Mouse (Mus musculus) cerebellum, adult 11 months (tissue): ENCODE data around the gene Mrpl53.

Source experiments
- DNase-seq: peaks from one replicate; pipeline ENCODE4 v3.0.0; 2022

The Mrpl53 gene

DNA sequence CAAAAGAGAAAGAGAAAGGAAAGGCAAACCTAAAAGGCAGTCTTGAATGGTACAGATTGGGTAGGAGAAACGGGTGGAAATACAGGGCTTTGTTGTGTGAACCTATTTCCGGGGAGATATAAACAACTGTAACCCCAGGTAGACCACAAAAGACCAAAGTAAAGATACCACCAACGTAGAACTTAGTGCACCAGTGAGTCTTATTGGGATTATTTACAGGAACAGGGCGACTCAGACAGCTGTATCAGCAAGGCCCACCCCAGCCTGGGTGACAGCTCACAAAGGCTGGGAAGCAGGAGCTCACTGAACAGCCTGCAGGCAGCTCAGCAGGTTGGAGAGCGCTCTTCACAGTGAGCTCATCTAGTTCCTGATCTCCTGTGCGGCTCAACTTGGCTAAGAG lies 12.9 kb upstream of the Mrpl53 start:
- DNase-seq = no peak

DNA sequence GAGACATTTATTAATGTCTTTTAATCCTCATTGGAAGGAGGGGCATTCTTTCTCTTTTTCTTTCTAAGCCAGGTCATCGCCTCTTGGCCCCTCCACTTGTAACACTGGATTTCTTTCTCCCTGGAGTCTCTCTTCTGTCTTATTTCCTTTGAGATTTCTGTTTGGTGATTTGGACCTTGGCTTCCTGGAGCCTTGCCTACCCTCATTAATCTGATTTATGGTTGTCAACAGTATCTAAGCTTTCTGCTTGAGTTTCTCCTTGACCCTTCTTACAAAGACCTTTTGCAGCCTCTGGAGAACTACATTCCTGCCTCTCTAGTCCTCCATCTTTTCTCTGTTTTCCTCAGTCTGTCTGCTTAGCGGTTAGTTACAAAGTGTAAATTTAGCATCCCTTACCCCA lies 10.4 kb upstream of the Mrpl53 start:
- no peak for DNase-seq

DNA sequence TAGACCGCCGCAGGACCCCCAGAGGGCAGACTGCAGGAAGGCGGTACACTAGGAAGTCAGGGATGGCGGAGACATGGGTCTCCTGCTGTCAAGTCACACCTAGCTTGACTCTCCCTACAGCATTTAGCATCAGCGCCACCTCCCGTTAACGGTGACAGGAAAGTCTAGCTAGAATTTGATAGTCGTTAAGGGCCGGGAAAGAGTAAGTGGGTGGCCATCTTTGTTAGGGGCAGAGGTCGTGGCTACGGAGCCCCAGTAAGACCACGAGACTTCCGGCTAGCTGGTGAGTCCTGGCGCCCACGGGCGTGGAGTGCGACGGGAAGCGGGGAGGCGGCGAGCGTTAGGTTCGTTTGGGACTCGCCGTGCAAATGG lies 7.5 kb upstream of the Mrpl53 start, which contains the start of the genes Ccdc142 and Gm42688:
Gene Ccdc142, plus strand, starts transcription at position 286 of the 372 bp plus-strand sequence.
Gene Gm42688, plus strand, starts transcription at position 302 of the 372 bp plus-strand sequence.
- peak; percentile 87 for DNase-seq

DNA sequence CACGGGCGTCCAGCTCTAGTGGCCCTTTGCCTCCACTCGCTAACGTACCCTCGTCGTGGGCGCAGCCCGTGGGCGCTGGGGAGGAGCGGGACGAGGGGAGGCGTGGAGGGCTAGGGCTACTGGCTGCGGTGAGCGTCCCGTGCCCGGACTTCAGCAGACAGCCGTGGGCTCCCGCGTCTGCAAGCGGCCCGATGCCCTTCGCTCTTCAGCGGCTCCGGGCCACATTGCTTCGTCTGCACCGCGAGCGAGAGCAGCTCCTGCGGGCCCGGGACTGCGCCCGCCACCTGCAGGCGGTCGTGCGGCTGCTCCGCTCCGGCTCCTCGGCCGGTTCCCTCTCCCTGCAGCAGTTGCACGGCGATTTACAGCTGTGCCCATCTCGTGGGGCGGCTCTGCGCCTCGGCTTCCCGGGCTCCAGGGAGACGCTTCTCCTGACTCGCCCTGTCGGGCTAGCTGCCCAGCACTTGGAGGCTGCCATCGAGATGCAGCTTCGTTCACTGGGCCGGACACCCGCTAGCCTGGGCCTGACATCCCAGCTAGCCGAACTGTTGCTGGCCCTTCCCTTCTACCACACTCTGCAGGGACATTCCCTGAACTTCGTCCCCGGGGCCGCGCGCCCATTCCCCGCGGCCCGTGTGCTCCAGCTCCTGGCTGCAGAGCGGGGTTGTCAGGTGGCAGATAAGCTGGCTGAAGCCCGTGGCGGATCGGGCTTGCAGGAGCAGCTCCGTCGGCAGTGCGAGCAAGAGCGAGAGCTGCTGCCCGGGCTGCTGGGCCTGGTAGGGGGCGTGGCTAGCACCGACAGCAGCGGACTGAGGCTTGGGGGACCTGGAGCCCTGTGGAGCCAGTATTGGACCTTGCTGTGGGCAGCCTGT lies 6.9 kb upstream of the Mrpl53 start:
- peak; percentile 54 for DNase-seq

DNA sequence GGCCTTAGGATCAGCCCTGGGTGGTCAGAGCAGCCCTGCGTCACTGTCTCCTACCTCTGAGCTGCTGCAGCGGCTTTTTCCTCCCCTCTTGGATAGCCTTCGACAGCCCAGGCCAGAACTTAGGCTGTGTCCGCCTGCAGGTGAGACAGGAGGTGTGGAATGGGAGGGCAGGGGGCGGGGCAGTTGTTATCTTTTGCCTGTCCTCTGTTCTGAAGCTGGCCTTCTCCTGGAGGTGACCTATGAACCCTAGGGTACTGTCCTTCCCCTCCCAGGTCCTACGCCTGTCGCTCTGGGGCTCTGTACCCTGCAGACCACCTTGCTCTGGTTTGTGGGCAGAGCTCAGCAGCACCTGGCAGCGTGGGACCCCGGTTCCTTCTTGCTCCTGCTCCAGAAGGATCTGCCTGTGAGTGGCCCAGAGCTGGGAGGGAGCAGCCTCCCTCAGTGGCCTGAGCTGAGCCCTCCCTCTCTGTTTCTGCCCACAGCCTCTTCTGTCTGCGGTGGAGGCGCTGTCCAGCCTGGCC lies 5.7 kb upstream of the Mrpl53 start:
- no peak for DNase-seq

DNA sequence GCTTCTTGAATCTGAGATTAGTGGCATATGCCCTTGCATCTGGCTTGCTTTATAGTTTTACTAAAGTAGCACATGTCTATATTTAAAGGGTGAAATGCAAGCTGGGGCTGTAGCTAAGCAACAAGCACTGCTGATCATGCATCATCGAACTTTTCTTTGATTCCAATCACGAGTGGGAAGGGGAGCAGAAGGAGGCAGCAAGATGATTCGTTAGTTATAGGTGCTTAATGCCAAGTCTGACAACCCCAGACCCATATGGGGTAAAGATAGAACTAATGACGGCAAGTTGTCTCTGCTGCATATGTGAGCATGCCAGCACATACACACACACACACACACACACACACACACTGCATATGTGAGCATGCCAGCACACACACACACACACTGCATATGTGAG lies 4.7 kb upstream of the Mrpl53 start:
- no peak for DNase-seq

DNA sequence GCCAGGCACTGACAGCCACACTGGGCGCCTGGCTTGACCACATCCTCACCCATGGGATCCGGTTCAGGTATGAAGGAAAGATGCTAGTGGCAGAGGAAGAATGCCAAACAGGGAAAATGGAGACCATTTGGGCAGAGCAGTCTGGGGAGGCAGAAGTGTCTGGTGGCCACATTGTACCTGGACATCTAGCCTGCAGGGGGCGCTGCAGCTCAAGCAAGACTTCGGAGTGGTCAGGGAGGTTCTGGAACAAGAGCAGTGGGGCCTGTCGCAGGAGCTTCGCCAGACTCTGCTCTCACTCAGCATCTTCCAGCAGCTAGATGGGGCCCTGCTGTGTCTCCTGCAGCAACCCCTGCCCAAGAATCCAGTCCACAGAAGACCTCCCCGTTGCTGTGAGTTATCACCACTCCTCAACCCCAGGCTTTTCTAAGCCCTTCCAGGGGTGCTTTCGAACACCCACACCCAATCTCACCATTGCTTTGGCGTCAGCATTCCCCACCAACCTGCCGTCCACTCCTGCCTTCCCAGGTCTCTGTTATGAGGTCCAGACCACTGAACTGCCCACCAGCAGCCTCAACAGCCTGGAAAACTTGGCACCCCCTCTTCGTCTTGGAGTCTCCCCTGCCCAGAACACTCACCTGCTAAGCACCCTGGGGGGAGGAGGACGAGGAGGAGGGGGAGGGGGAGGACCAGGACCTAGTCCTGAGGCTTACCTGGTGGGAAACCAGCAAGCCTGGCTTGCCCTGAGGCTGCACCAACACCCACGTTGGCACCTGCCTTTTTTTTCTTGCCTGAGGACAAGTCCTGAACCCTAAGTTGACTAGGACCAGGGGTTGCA lies 1.1 kb upstream of the Mrpl53 start:
- DNase-seq = peak; percentile 66

DNA sequence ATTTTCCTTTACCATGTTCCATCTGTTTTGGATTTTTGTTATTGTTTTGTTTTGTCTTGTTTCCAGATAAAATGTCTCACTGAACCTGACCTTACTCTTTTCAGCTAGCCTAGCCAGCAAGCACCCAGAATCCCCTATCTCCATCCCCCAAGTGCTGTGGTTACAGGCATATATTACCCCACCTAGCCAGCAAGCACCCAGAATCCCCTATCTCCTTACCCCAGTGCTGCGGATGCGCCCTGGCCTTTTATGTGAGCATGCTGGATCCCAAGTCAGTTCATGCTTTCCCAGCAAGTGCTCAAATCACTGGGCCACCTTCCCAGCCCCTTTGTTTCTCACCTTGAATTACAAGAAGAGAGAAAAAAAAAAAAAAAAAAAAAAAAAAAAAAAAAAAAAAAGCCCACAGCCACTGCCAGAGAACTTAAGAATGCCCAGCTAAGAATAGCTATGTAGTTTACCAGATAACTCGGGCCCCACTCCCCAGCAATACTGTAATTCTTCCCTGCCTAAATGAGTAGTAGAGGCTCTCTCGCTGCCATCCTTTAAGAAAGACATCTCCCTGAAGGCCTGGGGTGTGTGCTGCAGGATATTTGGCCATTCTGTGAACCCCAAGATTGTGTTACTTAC lies 2.8 kb downstream of the Mrpl53 start:
- DNase-seq = no peak

DNA sequence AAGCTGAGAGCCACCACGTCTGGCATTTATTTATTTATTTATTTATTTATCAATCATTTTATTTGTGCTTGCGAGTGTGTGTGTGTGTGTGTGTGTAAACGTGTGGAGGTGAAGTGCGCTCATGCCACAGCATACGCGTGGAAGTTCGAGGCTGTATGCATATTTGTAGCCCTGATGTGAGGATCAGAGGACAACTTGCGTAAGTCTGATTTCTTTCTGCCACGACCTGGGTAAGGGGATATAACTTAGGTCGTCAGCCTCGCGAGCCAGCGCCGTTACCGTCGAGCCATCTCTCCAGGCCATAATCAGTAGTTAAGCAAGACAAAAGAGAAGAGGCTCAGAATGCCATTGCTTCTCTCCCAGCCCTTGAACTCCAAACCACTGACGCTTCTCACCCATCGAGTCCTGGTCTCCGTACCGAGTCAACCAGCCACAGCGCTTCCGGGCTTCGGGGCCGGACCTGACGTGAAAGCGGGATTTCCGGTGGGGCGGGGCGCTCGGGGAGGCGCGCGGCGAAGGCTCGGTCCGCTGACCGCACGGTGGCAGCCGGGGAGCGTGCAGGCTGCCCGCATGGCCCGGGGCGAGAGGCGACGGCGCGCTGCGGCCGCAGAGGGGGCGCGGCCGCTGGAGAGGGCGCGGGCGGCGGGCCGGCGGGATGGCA lies 6.3 kb downstream of the Mrpl53 start, which contains the start of gene Mogs:
Gene Mogs, plus strand, starts transcription at position 486 of the 661 bp plus-strand sequence.
- DNase-seq = peak; percentile 88

DNA sequence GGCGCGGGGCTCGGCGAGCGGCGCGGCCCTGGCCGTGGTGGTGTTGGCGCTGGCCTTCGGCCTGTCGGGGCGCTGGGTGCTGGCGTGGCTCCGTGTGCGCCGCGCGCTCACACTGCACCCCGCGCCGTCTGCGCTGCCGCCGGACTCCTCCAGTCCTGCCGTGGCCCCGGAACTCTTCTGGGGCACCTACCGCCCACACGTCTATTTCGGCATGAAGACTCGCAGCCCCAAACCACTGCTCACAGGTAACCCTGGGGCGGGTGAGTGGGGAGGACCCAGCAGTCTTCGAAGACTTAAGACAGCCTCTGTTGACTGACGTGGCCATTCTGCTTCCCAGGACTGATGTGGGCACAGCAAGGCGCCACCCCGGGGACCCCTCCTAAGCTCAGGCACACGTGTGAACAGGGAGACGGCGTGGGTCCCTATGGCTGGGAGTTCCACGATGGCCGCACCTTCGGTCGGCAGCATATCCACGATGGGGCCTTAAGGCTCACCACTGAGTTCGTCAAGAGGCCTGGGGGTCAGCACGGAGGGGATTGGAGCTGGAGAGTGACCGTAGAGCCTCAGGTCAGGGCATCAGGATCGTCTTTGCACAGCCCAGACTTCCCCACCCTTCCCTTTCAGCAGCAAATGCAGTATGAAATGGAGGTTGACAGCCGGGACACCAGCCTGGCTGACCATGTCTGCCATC lies 7.0 kb downstream of the Mrpl53 start:
- no peak for DNase-seq

DNA sequence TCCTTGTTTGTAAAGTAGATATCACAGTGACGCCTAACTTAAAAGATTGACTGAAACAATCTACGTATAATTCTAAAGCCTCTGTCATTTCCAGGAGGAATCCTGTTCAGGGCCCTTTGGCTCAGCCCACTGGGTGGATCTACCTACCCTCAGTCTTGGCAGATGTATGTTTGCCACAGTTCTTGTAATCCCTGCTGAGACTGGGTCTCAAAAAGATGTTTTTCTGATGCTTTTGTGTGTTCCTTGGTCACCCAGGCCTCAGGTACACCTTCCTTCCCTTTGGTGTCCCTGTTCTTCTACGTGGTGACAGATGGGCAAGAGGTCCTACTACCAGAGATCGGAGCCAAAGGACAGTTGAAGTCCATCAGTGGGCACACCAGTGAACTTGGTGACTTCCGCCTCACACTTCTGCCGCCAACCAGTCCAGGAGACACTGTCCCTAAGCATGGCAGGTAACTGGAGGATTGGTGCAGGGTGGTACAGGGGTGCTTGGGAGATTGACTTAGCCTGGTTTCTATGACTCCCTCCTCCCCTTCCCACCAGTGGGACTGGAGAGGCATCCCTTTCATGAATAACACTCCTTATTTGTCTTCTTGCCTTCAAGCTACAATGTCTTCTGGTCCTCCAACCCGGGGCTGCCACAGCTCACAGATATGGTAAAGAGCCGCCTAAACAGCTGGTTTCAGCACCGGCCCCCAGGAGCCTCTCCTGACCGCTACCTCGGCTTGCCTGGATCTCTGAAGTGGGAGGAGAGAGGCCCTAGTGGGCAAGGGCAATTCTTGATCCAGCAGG lies 7.7 kb downstream of the Mrpl53 start:
- no peak for DNase-seq

DNA sequence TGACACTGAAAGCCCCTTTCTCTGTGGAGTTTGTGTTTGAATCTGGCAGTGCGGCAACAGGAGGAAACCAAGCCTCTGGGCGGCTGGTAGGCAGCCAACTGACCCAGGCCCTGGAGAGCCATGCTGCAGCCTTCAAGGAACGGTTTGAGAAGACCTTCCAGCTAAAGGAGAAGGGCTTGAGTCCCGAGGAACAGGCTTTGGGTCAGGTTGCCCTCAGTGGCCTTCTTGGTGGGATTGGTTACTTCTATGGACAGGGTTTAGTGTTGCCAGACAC lies 8.3 kb downstream of the Mrpl53 start:
- no peak for DNase-seq

DNA sequence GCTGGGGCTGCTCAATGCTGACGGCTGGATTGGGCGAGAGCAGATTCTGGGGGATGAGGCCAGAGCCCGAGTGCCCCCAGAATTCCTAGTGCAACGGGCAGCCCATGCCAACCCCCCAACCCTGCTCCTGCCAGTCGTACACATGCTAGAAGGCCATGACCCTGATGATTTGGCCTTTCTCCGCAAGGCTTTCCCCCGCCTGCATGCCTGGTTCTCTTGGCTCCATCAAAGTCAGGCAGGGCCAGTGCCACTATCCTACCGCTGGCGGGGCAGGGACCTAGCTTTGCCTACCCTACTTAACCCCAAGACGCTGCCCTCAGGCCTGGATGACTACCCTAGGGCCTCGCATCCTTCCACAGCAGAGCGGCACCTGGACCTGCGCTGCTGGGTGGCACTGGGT lies 8.8 kb downstream of the Mrpl53 start:
- DNase-seq = no peak

DNA sequence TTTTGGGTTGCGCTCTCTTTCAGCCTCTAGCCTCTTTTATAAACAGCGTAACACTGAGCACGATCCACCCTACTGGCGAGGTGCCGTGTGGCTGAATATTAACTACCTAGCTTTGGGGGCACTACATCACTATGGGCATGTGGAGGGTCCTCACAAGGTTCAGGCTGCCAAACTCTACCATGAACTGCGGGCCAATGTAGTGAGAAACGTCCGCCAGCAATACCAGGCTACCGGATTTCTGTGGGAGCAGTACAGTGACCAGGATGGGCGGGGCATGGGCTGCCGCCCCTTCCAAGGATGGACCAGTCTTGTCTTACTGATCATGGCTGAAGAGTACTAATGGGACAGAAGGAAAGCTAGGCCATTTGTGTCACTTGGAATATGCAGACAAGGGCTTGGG lies 9.5 kb downstream of the Mrpl53 start:
- DNase-seq = no peak

DNA sequence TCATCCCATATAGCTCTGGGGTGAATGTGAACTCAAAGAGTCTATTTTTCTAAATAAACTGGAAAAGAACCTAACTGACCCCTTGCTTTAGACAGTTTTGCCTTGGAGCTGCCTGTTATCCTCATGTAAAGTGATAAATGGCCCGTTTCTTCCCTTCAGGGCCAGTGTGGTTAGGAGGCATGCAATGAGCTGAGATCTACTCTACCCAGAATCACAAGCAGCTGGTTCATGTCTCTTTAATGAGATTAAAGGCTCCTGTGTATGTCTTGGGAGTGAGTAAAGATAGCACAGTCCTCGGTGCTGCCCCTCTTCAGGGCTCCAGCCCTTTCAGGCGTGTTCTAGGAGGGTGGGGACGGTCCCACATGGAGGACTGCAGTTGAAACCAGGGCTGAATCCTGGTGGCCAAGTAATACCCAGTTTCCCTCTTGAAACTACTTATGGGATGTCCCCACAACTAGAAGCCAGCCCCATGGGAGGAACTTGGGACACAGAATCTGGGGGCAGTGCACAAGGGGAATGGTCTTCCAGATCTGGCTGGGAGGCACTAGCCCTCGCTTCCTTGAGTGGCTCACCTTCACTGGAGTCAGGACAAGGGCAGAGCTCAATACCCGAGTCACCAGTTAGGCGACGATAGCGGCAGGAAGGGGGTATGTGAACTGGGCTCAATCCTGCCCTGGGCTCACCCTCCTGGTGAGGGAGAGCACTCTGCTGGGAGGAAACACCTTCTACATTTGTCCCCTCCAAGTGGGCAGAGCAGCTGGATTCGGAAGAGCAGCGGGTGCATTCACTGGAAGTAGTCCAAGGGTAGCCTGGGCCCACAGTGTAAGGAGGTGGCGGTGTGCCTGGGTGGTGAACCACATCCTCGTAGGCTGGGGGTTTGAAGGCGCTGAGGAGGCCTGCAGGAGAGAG lies 10.2 kb downstream of the Mrpl53 start:
- no peak for DNase-seq

DNA sequence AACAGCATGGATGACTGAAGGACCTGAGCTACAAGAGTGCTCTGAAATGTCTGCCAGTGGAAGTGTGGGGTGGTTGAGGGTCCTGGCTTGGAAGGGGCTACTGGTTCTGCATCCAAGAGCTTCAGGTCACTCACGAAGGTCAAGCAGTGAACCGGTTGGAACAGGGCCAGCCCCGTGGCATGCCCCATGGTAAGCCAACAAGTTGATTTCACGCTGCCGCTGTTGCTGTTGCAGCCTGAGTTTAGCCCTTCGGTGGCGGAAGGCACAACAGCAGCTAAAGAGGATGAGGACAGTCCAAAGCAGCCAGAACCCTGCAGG lies 10.9 kb downstream of the Mrpl53 start:
- no peak for DNase-seq

DNA sequence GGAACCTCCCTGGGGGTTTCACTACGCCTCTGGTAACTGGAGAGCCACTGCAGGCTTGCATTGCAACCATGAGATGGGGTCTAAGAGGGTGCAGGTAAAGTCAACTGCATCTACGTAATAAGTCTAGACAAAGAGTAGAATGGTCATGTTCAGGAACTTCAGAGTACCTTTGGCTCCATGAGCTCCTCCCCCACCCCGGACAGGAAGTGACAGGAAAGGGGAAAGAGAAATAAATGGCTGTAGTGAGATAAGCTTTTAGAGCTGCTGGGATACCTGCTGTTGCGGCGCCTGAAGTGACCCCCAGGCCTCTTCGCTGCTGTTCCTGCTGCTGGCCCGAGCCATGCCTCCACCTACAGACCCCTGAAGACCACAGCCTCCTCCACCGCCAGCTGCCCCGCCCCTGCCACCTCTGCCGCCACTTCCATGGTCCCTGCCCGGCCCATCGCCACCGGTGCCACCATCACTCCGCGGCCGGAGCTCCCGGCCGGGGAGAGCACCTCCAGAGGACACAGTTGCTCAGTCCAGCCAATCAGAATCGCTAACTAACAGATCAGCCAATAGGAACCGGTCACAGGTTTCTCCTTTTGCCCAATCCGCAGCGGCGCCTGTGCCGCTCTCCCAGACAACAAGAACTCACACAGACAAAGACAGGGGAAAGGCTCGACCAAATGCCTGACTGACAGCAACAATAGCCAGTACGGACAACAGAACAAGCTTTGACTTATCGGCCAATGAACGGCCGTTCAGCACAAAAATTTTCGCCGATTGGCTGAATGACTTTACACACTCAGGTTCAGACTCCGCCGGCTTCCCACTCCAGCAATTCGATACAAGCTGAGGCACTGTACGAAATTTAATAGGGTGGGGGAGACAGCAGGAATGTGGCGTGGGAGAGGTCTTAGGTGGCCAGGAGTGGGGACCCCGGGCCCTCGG lies 12.4 kb downstream of the Mrpl53 start, which contains the start of gene Wbp1:
Gene Wbp1, minus strand, starts transcription at position 630 of the 933 bp plus-strand sequence.
- peak; percentile 94 for DNase-seq

DNA sequence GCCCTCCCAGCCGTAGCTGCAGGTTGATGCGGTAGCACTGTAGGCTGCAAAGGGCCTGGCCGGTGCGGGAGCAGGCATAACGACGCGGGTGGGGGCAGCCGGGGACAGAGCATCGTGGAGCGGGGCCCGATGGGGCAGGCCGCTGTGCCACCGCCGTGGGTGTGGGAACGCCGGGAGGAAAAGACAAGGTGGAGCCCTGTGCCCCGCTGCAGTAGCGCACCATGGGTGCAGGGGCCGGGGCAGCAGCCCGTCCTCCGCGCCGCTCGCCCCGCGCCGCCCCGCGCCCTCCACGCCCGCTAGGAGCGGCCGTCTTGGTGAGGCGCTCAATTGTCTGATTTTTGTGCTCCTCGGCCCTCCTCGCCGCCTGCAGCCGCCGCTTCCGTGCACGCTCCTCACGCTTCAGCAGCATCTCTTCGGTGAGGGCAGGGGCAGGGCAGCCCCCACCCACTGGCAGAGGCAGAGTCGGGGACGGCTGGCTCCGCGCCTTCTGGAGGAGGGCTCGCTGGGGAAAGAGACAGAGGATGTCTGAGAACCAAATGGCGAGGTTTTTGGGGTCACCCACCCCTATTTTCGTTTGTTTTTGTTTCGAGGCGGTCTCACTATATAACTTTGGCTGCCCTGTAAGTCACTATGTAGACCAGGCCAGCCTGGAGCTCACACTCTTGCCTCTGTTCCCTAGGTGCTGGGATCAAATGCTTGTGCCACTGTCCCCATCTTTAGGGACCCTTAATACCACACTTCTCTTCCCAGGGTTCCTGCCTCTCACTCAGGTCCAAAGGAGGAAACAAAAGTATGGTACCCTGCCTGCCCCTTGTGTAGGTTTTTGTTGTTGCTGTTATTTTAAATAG lies 13.2 kb downstream of the Mrpl53 start:
- DNase-seq = peak; percentile 65
